Mouse (Mus musculus) intestine, postnatal 0 days (tissue): ENCODE results near the gene Slc1a7. TPM values are rescaled to one million over a fixed set of nuclear protein-coding genes. Genes with fewer than 3 reads are reported as not detected.
A peak's percentile ranks its signal among the peaks of the same experiment; 100 is the strongest.

ENCODE experiments used
- ATAC-seq: fragments of 200-750 bp; cut with Nextera tagmentation; 2 replicates; pipeline ENCODE4 v1.8.0; 2017; ENCODE audit warnings: mild to moderate bottlenecking, moderate TSS enrichment, moderate library complexity
- H3K27ac ChIP-seq: fragments of 300-500 bp; sonication (generic); 2 replicates; pipeline ENCODE4 v1.5.1; 2014; ENCODE audit warnings: mild to moderate bottlenecking, low read depth, low read length, moderate library complexity
- H3K27me3 ChIP-seq: fragments of 300-500 bp; sonication (generic); replicated peaks from 2 replicates; pipeline ENCODE4 v1.6.1; 2014; ENCODE audit warnings: low read length, mixed read lengths; ENCODE audit not compliant: control insufficient read depth, insufficient read depth
- H3K36me3 ChIP-seq: fragments of 300-500 bp; sonication (generic); 2 replicates; pipeline ENCODE4 v1.6.1; 2014; ENCODE audit warnings: mild to moderate bottlenecking, moderate library complexity; ENCODE audit not compliant: control insufficient read depth, insufficient read depth
- H3K4me1 ChIP-seq: fragments of 300-500 bp; sonication (generic); replicated peaks from 2 replicates; pipeline ENCODE4 v1.6.1; 2014; ENCODE audit warnings: antibody characterized with exemption, low read length, mixed read lengths; ENCODE audit not compliant: control insufficient read depth, insufficient read depth
- H3K4me2 ChIP-seq: fragments of 300-500 bp; sonication (generic); replicated peaks from 2 replicates; pipeline ENCODE4 v1.6.1; 2014; ENCODE audit warnings: low read depth, mild to moderate bottlenecking, moderate library complexity
- H3K4me3 ChIP-seq: fragments of 300-500 bp; sonication (generic); 2 replicates; pipeline ENCODE4 v1.5.1; 2014; ENCODE audit warnings: low read depth, low read length
- H3K9ac ChIP-seq: fragments of 300-500 bp; sonication (generic); 2 replicates; pipeline ENCODE4 v1.6.1; 2014; ENCODE audit warnings: mild to moderate bottlenecking, low read depth, low read length
- H3K9me3 ChIP-seq: fragments of 300-500 bp; sonication (generic); 2 replicates; pipeline ENCODE4 v1.6.1; 2016; ENCODE audit warnings: mixed run types; ENCODE audit not compliant: control insufficient read depth
- CTCF ChIP-seq: sonication (generic); IDR thresholded peaks from 2 replicates; pipeline ENCODE4 v1.5.1; 2016; ENCODE audit warnings: low read depth, mild to moderate bottlenecking, control low read depth, antibody characterized with exemption, moderate library complexity
- WGBS: fragments of 180-500 bp; shearing (Covaris S2); extraction: QIAGEN DNeasy Blood & Tissue Kit; methylation state at CpG from one replicate; pipeline ENCODE4 v1.1.7; 2014; 5-methylcytosine and 5-hydroxymethylcytosine counted together
- polyA plus RNA-seq: library from polyadenylated mRNA; unstranded; fragments of >200 nt; fragmentation: Nextera tagmentation; extraction: Ambion mirVana; gene quantifications from 2 replicates; pipeline ENCODE4 v1.2.1, GENCODE M21; 2015

Slc1a7 gene
- polyA plus RNA-seq, 1 experiment from 2014 or later, result 0.14 TPM

- H3K9ac ChIP-seq, result no peak overlapping the region
- no peak overlapping the region for H3K4me2 ChIP-seq
- peaks cover 10% of the 10 kb centered on the region; the same call in 1 of the 2 replicates for H3K36me3 ChIP-seq
- TF ChIP-seq CTCF, result no peak
- 0 out of 2 replicates have a peak, but pooled peaks cover 10% of the 10 kb centered on the region for H3K4me1 ChIP-seq
- ATAC-seq, result no peak
- no peak overlapping the region for H3K4me3 ChIP-seq
- no peaks in the 10 kb centered on the region for H3K9me3 ChIP-seq
- H3K27ac ChIP-seq, result no peak overlapping the region
- H3K27me3 ChIP-seq, result no peaks in the 10 kb centered on the region
- WGBS, result 57% methylated on average over 14 of the region's 14 CpGs
Measured at GRCm38 (mm10) chr4:108018961-108019921, 51.1 kb downstream of the Slc1a7 start.

- no peak overlapping the region for H3K4me2 ChIP-seq
- H3K27ac ChIP-seq, result no peak overlapping the region
- H3K36me3 ChIP-seq, result peaks cover 10% of the 10 kb centered on the region; the same call in 1 of the 2 replicates
- H3K27me3 ChIP-seq, result no peaks in the 10 kb centered on the region
- H3K4me3 ChIP-seq, result no peak overlapping the region
- H3K4me1 ChIP-seq, result 0 out of 2 replicates have a peak, but pooled peaks cover 15% of the 10 kb centered on the region
- no peaks in the 10 kb centered on the region for H3K9me3 ChIP-seq
- H3K9ac ChIP-seq, result no peak overlapping the region
- 81% methylated on average over 6 of the region's 6 CpGs for WGBS
- no peak for ATAC-seq
- TF ChIP-seq CTCF, result no peak
Measured at GRCm38 (mm10) chr4:108020178-108020577, 52.0 kb downstream of the Slc1a7 start.

- no peak for TF ChIP-seq CTCF
- H3K4me2 ChIP-seq, result no peak overlapping the region
- H3K4me3 ChIP-seq, result no peak overlapping the region
- WGBS, result 63% methylated on average over 4 of the region's 4 CpGs
- H3K9ac ChIP-seq, result no peak overlapping the region
- no peaks in the 10 kb centered on the region for H3K9me3 ChIP-seq
- peaks cover 10% of the 10 kb centered on the region; the same call in 1 of the 2 replicates for H3K36me3 ChIP-seq
- ATAC-seq, result no peak
- H3K27ac ChIP-seq, result no peak overlapping the region
- H3K4me1 ChIP-seq, result 0 out of 2 replicates have a peak, but pooled peaks cover 17% of the 10 kb centered on the region
- no peaks in the 10 kb centered on the region for H3K27me3 ChIP-seq
Measured at GRCm38 (mm10) chr4:108023186-108023585, 55.1 kb downstream of the Slc1a7 start.

- Histone ChIP-seq H3K4me3 (no peak overlapping the region), H3K4me2 (no peak overlapping the region), H3K9ac (no peak overlapping the region), H3K27ac (peak overlapping the region; percentile 76), H3K4me1 (0 out of 2 replicates have a peak, but pooled peaks cover 17% of the 10 kb centered on the region), H3K36me3 (peaks cover 10% of the 10 kb centered on the region; the same call in 1 of the 2 replicates), H3K27me3 (no peaks in the 10 kb centered on the region), H3K9me3 (no peaks in the 10 kb centered on the region)
- WGBS, result 38% methylated on average over 5 of the region's 5 CpGs
- peak; percentile 86 for ATAC-seq
- no peak for TF ChIP-seq CTCF
Measured at GRCm38 (mm10) chr4:108024641-108025040, 56.5 kb downstream of the Slc1a7 start.

GRCm38 (mm10) chr4:108025269-108025668 lies 57.1 kb downstream of the Slc1a7 start:
- H3K9ac ChIP-seq, result no peak overlapping the region; the same call in 1 of the 2 replicates
- no peaks in the 10 kb centered on the region for H3K9me3 ChIP-seq
- WGBS, result 5% methylated on average over 10 of the region's 10 CpGs
- peak; percentile 86 for ATAC-seq
- peaks cover 10% of the 10 kb centered on the region; the same call in 1 of the 2 replicates for H3K36me3 ChIP-seq
- peak overlapping the region; percentile 43 for H3K4me2 ChIP-seq
- TF ChIP-seq CTCF, result no peak
- peaks cover 17% of the 10 kb centered on the region; the same call in 1 of the 2 replicates for H3K4me1 ChIP-seq
- H3K4me3 ChIP-seq, result no peak overlapping the region
- H3K27me3 ChIP-seq, result no peaks in the 10 kb centered on the region
- H3K27ac ChIP-seq, result peak overlapping the region; percentile 76

GRCm38 (mm10) chr4:108026193-108026592 lies 58.1 kb downstream of the Slc1a7 start:
- no peak for ATAC-seq
- Histone ChIP-seq H3K9ac (no peak overlapping the region), H3K4me2 (peak overlapping the region; percentile 43; the same call in 1 of the 2 replicates), H3K27ac (no peak overlapping the region), H3K4me3 (no peak overlapping the region), H3K4me1 (peaks cover 17% of the 10 kb centered on the region; the same call in 1 of the 2 replicates), H3K9me3 (no peaks in the 10 kb centered on the region), H3K36me3 (peaks cover 4% of the 10 kb centered on the region; the same call in 1 of the 2 replicates), H3K27me3 (peaks cover 3% of the 10 kb centered on the region; the same call in 1 of the 2 replicates)
- WGBS, result 32% methylated on average over 3 of the region's 3 CpGs
- no peak for TF ChIP-seq CTCF
